Mouse (Mus musculus) limb, embryonic 12.5 days (tissue): ENCODE measurements around the gene Zfp874a. TPM values are rescaled to one million over a fixed set of nuclear protein-coding genes. Genes with fewer than 3 reads are reported as not detected.
"Not testable (repeated sequence)": the region's sequence is repeated elsewhere in the genome, so short reads cannot be mapped to it uniquely, and the experiment has no call there.

Experiments used
- ATAC-seq: fragments of 200-750 bp; cut with Nextera tagmentation; 2 replicates; pipeline ENCODE4 v1.8.0; 2017; ENCODE audit warnings: low read depth, moderate TSS enrichment; ENCODE audit not compliant: insufficient number of reproducible peaks, insufficient read depth, low FRiP score, low TSS enrichment
- H3K27ac ChIP-seq: fragments of 300-500 bp; sonication (generic); 2 replicates; pipeline ENCODE4 v1.5.1; 2016; ENCODE audit warnings: mild to moderate bottlenecking, moderate library complexity
- H3K27me3 ChIP-seq: fragments of 300-500 bp; sonication (generic); 2 replicates; pipeline ENCODE4 v1.6.1; 2016; ENCODE audit warnings: mild to moderate bottlenecking, moderate library complexity
- H3K36me3 ChIP-seq: fragments of 300-500 bp; sonication (generic); 2 replicates; pipeline ENCODE4 v1.6.1; 2016; ENCODE audit warnings: mild to moderate bottlenecking, moderate library complexity
- H3K4me1 ChIP-seq: fragments of 300-500 bp; sonication (generic); replicated peaks from 2 replicates; pipeline ENCODE4 v1.6.1; 2016
- H3K4me2 ChIP-seq: fragments of 300-500 bp; sonication (generic); 2 replicates; pipeline ENCODE4 v1.6.1; 2016; ENCODE audit warnings: mild to moderate bottlenecking, moderate library complexity
- H3K4me3 ChIP-seq: fragments of 300-500 bp; sonication (generic); replicated peaks from 2 replicates; pipeline ENCODE4 v1.5.1; 2016; ENCODE audit warnings: mild to moderate bottlenecking
- H3K9ac ChIP-seq: fragments of 300-500 bp; sonication (generic); replicated peaks from 2 replicates; pipeline ENCODE4 v1.6.1; 2016; ENCODE audit warnings: mild to moderate bottlenecking, moderate library complexity
- H3K9me3 ChIP-seq: fragments of 300-500 bp; sonication (generic); 2 replicates; pipeline ENCODE4 v1.6.1; 2016; ENCODE audit warnings: mild to moderate bottlenecking, moderate library complexity
- WGBS: fragments of 180-500 bp; shearing (Covaris S2); methylation state at CpG from one replicate; pipeline ENCODE4 v1.1.7; 2016; 5-methylcytosine and 5-hydroxymethylcytosine counted together
- polyA plus RNA-seq: library from polyadenylated mRNA; unstranded; fragments of >200 nt; fragmentation: Nextera tagmentation; extraction: Ambion mirVana; gene quantifications from 2 replicates; pipeline ENCODE4 v1.2.1, GENCODE M21; 2016

Gene Zfp874a
- polyA plus RNA-seq, 1 experiment from 2014 or later, result 10.4 TPM

GRCm38 (mm10) chr13:67437095-67437494 lies 14.3 kb downstream of the Zfp874a start:
- not testable (repeated sequence) for H3K27me3 ChIP-seq, H3K4me2 ChIP-seq
- WGBS, result 88% methylated on average over 1 of the region's 3 CpGs

GRCm38 (mm10) chr13:67428116-67428515 lies 23.3 kb downstream of the Zfp874a start:
- H3K4me1 ChIP-seq, result no peaks in the 10 kb centered on the region
- no peak overlapping the region for H3K9ac ChIP-seq
- ATAC-seq, result no peak
- no peaks in the 10 kb centered on the region for H3K27me3 ChIP-seq
- H3K36me3 ChIP-seq, result no peaks in the 10 kb centered on the region
- no peak overlapping the region for H3K4me3 ChIP-seq
- H3K27ac ChIP-seq, result no peak overlapping the region
- H3K4me2 ChIP-seq, result no peak overlapping the region
- no peaks in the 10 kb centered on the region for H3K9me3 ChIP-seq
- 80% methylated on average over 3 of the region's 3 CpGs for WGBS

More at GRCm38 (mm10) chr13:67437095-67437494, 14.3 kb downstream of the Zfp874a start:
- H3K9me3 ChIP-seq, H3K4me3 ChIP-seq, H3K27ac ChIP-seq, ATAC-seq, H3K9ac ChIP-seq, H3K4me1 ChIP-seq: not testable (repeated sequence)
- H3K36me3 ChIP-seq, result peaks cover 12% of the 10 kb centered on the region; the same call in 1 of the 2 replicates

GRCm38 (mm10) chr13:67425699-67426098 lies 25.7 kb downstream of the Zfp874a start:
- not testable (repeated sequence) for H3K9ac ChIP-seq, ATAC-seq, H3K27me3 ChIP-seq, H3K36me3 ChIP-seq, H3K27ac ChIP-seq, H3K4me2 ChIP-seq, H3K9me3 ChIP-seq, H3K4me3 ChIP-seq, H3K4me1 ChIP-seq

GRCm38 (mm10) chr13:67422532-67422931 lies 28.9 kb downstream of the Zfp874a start:
- H3K27ac ChIP-seq, ATAC-seq, H3K4me3 ChIP-seq, H3K36me3 ChIP-seq, H3K4me2 ChIP-seq, H3K9ac ChIP-seq, H3K9me3 ChIP-seq, H3K27me3 ChIP-seq, H3K4me1 ChIP-seq: not testable (repeated sequence)
- 96% methylated on average over 2 of the region's 2 CpGs for WGBS

GRCm38 (mm10) chr13:67421207-67421857 lies 30.1 kb downstream of the Zfp874a start, which contains the start of gene Zfp459:
TSS of gene Zfp459 (minus strand) at chr13:67421418.
- peak; percentile 83 for ATAC-seq
- peak within 1 kb of the TSS; percentile 67 for H3K9ac ChIP-seq
- no peaks in the 10 kb centered on the region for H3K9me3 ChIP-seq
- peak within 1 kb of the TSS; percentile 83 for H3K4me2 ChIP-seq
- no peaks in the 10 kb centered on the region for H3K27me3 ChIP-seq
- H3K36me3 ChIP-seq, result no peaks in the 10 kb centered on the region
- no peak within 1 kb of the TSS for H3K27ac ChIP-seq
- peaks cover 4% of the 10 kb centered on the region for H3K4me1 ChIP-seq
- H3K4me3 ChIP-seq, result peak within 1 kb of the TSS; percentile 58
- WGBS, result 3% methylated on average over 22 of the region's 22 CpGs

GRCm38 (mm10) chr13:67420558-67421206 lies 30.7 kb downstream of the Zfp874a start:
- no peak overlapping the region for H3K27ac ChIP-seq
- H3K4me3 ChIP-seq, result peak overlapping the region; percentile 58
- ATAC-seq, result no peak; the same call in 1 of the 2 replicates
- no peaks in the 10 kb centered on the region for H3K9me3 ChIP-seq
- peaks cover 4% of the 10 kb centered on the region for H3K4me1 ChIP-seq
- H3K27me3 ChIP-seq, result no peaks in the 10 kb centered on the region
- H3K4me2 ChIP-seq, result peak overlapping the region; percentile 83
- H3K36me3 ChIP-seq, result no peaks in the 10 kb centered on the region
- peak overlapping the region; percentile 67 for H3K9ac ChIP-seq
- 36% methylated on average over 11 of the region's 11 CpGs for WGBS

GRCm38 (mm10) chr13:67416811-67417210 lies 34.6 kb downstream of the Zfp874a start:
- Histone ChIP-seq H3K9me3 (no peaks in the 10 kb centered on the region), H3K4me1 (peaks cover 4% of the 10 kb centered on the region), H3K9ac (no peak overlapping the region), H3K4me3 (no peak overlapping the region), H3K4me2 (no peak overlapping the region), H3K27me3 (no peaks in the 10 kb centered on the region), H3K36me3 (no peaks in the 10 kb centered on the region), H3K27ac (no peak overlapping the region)
- no peak for ATAC-seq
- 88% methylated on average over 3 of the region's 3 CpGs for WGBS

GRCm38 (mm10) chr13:67415759-67416158 lies 35.7 kb downstream of the Zfp874a start:
- WGBS, result 89% methylated on average over 6 of the region's 6 CpGs
- H3K27ac ChIP-seq, result no peak overlapping the region
- ATAC-seq, result no peak
- H3K4me3 ChIP-seq, result no peak overlapping the region
- no peaks in the 10 kb centered on the region for H3K27me3 ChIP-seq
- peaks cover 2% of the 10 kb centered on the region for H3K4me1 ChIP-seq
- H3K4me2 ChIP-seq, result no peak overlapping the region
- no peak overlapping the region for H3K9ac ChIP-seq
- no peaks in the 10 kb centered on the region for H3K36me3 ChIP-seq
- no peaks in the 10 kb centered on the region for H3K9me3 ChIP-seq

GRCm38 (mm10) chr13:67413634-67414033 lies 37.8 kb downstream of the Zfp874a start:
- not testable (repeated sequence) for H3K4me2 ChIP-seq, H3K9me3 ChIP-seq, H3K4me3 ChIP-seq, ATAC-seq, H3K9ac ChIP-seq, H3K36me3 ChIP-seq, H3K27ac ChIP-seq, H3K27me3 ChIP-seq, H3K4me1 ChIP-seq
- WGBS, result 78% methylated on average over 3 of the region's 3 CpGs

- not testable (repeated sequence) for H3K27me3 ChIP-seq, H3K4me1 ChIP-seq, H3K9me3 ChIP-seq, H3K27ac ChIP-seq, H3K36me3 ChIP-seq
- WGBS, result 2% methylated on average over 16 of the region's 16 CpGs
- peak within 1 kb of the TSS; percentile 53 for H3K4me3 ChIP-seq
- ATAC-seq, result peak; percentile 96
- peak within 1 kb of the TSS; percentile 44 for H3K9ac ChIP-seq
- H3K4me2 ChIP-seq, result peak within 1 kb of the TSS; percentile 55
Measured at GRCm38 (mm10) chr13:67399183-67399903, 52.1 kb downstream of the Zfp874a start, which contains the start of gene Zfp429. TSS of gene Zfp429 (minus strand) at chr13:67399819.

- not testable (repeated sequence) for H3K9ac ChIP-seq, H3K9me3 ChIP-seq, ATAC-seq, H3K27ac ChIP-seq, H3K4me2 ChIP-seq, H3K4me3 ChIP-seq, H3K4me1 ChIP-seq, H3K36me3 ChIP-seq, H3K27me3 ChIP-seq
- 83% methylated on average over 3 of the region's 3 CpGs for WGBS
Measured at GRCm38 (mm10) chr13:67376255-67376654, 75.2 kb downstream of the Zfp874a start.
